Mouse (Mus musculus) thymus, adult 2 months (tissue): ENCODE data around the gene Orc3.

Experiments used
- CTCF ChIP-seq: fragments of 200-500 bp; IDR thresholded peaks from 2 replicates; pipeline ENCODE4 v1.5.1; 2012; ENCODE audit warnings: mild to moderate bottlenecking, control low read depth, low read length, moderate library complexity, borderline replicate concordance; ENCODE audit not compliant: control insufficient read depth, poor library complexity, insufficient read depth; ENCODE audit errors: extremely low read depth
- POLR2A ChIP-seq: fragments of 200-500 bp; IDR thresholded peaks from 2 replicates; pipeline ENCODE4 v1.6.1; 2012; ENCODE audit warnings: mild to moderate bottlenecking, low read length, control low read depth, moderate library complexity; ENCODE audit not compliant: control insufficient read depth, poor library complexity, insufficient read depth; ENCODE audit errors: extremely low read depth

GRCm38 (mm10) chr4:34629956-34630355 lies 15.2 kb upstream of the Orc3 start:
- TF ChIP-seq CTCF (no peak), POLR2A (no peak)
